Mouse (Mus musculus): ENCODE results near the gene Kank1.

Kank1 gene

DNA sequence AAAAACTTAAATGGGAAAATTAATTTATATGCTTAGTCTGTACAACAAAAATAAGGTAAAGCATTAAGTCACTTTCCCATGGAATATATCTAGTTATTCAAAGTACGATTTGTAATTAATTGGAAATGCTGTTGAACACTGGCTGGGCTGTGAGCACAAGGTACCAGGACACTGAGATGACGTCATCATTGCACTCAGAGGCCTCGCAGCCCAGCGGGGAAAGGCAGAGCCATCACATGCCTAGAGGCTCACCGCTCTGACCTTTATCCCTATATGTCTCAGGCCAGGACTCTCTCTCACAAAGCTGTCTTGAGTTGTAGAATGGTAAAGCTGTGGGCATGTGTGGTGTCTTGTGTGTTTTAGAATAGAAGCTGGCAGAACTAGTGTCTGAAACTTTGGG, 128.9 kb downstream of the Kank1 start:
- DNase-seq (ENCODE audit: low spot score in 2 of 2): no peak

GRCm38 (mm10) chr19:25366620-25367019, 129.8 kb downstream of the Kank1 start:
- no peak for DNase-seq (ENCODE audit: low spot score in 2 of 2)

DNA sequence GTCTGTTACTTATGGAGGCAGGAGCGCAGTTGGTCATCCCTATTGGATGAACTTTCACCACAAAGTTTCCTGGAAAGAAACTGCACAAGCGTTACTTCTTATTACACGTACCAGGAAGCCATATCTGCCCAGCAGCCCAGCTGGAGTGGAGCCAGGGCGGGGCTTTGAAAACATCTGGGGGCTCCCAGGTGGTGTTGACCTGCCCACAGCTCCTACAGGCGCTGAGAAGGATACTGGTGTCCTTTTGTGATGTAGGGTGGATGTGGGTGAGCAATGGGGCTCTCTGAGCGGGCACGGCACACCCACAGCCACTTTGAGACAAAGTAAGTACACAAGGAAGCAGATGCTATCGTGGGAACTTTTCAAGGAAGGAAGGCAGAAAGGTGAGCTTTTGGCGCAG, 133.7 kb downstream of the Kank1 start:
- no peak for DNase-seq (ENCODE audit: low spot score in 2 of 2)

GRCm38 (mm10) chr19:25372794-25373193, 136.0 kb downstream of the Kank1 start:
- DNase-seq (ENCODE audit: low spot score in 2 of 2): no peak

DNA sequence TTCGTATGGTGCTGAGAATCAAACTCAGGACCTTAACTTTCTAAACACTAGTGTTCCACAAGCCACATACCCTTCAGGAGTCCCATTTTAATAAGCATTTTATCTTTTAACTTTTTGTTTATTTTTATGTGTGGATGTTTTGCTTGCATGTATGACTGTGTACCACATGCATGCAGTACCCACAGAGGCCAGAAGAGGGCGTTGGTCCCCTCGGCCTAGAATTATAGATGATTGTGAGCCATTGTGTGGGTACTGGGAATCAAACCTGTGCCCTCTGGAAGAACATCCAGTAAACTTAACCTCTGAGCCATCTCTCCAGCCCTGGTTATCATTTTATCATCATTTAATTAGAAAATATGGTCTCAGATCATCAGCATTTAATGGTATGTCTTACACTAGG, 136.8 kb downstream of the Kank1 start:
- DNase-seq (ENCODE audit: low spot score in 2 of 2): no peak

- DNase-seq (ENCODE audit: low spot score in 2 of 2): no peak
These were observed 137.4 kb downstream of the Kank1 start for GRCm38 (mm10) chr19:25374191-25374590.

DNA sequence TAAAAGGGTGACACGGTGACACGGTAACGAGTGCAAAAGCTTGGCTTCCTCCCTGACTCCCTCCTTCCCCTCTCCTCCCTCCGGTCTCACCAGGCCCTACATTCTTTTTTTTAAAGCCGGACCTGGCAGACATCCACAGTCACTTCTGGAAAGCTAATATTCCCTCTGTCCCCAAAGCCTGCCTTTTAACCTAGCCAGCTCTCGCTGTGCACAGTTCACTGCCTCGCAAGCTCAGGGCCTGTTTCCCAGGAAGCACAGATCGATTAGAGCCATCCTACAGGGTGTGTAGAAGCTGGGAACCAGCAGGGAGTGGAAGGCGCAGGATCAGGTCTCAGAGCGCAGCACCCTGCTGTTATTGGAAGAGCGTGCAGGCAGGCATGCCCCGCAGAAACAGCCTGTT, 138.2 kb downstream of the Kank1 start:
- DNase-seq (ENCODE audit: low spot score in 2 of 2): peak in 1 of 2 experiments; percentile 6

GRCm38 (mm10) chr19:25376871-25377270, 140.1 kb downstream of the Kank1 start:
- no peak for DNase-seq (ENCODE audit: low spot score in 2 of 2)

DNA sequence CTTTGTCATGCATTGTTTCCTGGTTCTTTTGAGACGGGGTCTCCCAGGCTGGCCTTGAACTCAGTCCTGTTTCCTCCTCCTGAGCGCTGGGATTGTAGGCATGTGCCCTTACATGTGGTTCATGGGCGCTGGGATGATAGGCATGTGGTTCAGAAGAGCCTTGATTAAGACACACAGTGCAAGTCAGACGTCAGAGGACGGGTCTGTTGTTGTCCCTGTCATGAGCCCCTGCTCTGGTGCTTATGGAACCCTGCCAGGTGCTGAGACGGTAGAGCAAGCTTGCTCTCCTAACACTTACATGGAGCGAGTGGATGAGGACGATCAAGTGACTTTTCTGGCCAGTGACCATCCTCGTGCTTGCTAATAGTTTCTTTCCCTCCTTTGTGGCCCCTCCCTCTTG, 143.9 kb downstream of the Kank1 start:
- no peak for DNase-seq (ENCODE audit: low spot score in 2 of 2)

DNA sequence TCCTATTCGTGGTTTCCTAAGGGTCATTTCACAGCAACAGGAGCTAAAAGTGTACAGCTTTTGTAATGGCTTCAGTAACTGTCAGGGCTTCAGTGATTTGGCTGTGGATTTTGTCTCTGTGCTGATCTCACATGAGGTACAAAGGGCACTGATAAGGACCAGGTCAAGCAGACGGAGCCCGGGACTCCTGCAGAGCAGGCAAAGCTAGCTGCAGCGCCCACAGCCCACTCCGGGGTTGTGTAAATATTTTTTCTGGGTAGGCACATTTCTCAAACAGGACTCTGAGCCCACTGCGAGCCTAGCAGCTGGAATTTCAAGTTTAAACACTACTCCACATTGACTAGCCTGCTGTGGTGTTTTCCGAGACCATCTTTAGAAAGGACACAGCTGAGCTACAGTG, 145.2 kb downstream of the Kank1 start:
- no peak for DNase-seq (ENCODE audit: low spot score in 2 of 2)

GRCm38 (mm10) chr19:25382494-25382893, 145.7 kb downstream of the Kank1 start:
- no peak for DNase-seq (ENCODE audit: low spot score in 2 of 2)

- no peak for DNase-seq (ENCODE audit: low spot score in 2 of 2)
These were observed 146.8 kb downstream of the Kank1 start for GRCm38 (mm10) chr19:25383386-25384146.

- no peak for DNase-seq (ENCODE audit: low spot score in 2 of 2)
These were observed 149.2 kb downstream of the Kank1 start for GRCm38 (mm10) chr19:25385981-25386380.

- DNase-seq (ENCODE audit: low spot score in 2 of 2): no peak
These were observed 150.1 kb downstream of the Kank1 start for GRCm38 (mm10) chr19:25386679-25387470.

DNA sequence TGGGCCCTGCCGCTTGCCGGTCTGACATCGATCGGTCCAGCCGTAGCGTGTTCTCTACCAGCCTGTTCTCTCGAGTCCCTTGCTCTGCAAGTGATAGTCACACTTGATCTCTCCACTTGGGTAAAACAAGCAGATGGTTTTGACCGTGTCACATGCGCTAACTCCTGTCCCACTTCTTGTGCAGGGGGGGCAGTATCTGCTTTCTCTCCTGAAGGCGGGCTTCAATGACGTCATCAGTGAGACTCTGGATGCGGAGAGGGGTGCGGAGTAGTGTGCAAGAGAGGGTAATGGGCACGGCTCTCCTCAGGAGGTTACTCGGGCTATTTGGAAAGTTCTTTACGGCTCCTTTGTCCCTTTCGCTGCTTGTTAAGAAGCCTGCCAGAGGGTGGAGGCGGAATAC, 151.1 kb downstream of the Kank1 start:
- no peak for DNase-seq (ENCODE audit: low spot score in 2 of 2)

GRCm38 (mm10) chr19:25392135-25392534, 155.4 kb downstream of the Kank1 start:
- no peak for DNase-seq (ENCODE audit: low spot score in 2 of 2)

DNA sequence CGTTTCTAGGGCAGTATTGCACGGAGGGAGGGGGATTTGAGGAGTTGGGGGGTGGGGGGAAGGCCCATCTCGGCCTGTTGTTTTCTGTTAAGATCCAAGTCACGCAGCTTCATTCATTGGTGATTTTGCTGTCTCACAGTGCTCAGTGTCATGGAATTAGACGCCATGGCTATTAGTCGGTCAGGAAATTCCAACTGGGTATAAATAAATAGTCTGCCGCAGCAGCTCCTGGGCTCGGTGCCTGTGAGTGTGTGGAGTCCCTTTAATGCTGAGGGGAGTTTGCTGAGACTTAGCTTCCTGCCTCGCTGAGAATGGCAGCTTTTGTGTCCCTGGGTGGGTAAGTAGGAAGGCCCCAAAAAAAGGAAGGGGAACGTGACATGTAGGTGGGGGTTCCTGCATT, 158.3 kb downstream of the Kank1 start:
- no peak for DNase-seq (ENCODE audit: low spot score in 2 of 2)

DNA sequence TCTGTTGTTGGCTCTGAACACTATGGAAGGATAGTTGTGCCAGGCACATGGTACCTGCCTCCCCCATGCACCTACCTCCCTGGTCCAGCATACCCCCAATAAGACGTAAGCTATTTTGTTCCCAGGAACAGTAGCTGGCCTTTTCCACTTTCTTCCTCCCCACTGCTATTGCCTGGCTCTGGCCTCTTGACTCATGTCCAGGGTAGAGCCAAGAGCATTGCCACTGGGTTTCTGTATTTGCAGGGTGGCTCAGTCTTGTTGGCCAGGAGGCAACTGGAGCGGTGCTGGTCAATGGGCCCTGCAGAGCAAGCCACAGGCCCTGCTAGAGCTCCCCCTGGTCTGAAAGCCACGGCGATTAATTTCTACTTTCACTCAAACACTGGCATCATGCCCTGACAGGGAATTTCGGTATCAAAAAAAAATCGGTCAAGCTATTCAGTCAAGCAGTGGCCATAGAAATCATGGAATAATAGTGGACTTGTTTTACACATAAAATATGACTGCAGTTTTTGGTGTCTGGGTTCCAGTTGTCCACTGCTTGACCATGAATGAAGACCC, 160.0 kb downstream of the Kank1 start:
- DNase-seq (ENCODE audit: low spot score in 2 of 2): no peak

- DNase-seq (ENCODE audit: low spot score in 2 of 2): no peak
These were observed 162.9 kb downstream of the Kank1 start for GRCm38 (mm10) chr19:25399511-25400211.

GRCm38 (mm10) chr19:25400212-25400913, 163.6 kb downstream of the Kank1 start:
- DNase-seq (ENCODE audit: low spot score in 2 of 2): no peak

DNA sequence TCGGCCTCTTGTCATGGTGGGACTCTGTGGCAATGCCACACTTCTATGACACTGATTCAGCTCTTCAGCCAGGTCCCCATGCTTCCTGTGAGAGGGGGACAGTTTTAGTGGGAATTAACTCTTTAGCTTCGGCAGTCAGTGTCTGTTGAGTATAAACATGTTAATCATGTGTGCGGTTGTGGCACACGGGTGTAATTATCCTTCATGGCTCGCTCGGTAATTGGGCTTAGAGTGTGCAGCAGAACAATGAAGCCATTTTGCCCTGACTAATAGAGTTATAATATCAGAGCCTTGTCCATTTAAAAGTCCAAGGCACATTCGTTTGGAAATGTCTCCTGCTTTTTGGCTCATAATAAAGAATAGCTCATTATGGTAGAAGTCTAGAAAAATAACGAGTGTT, 164.7 kb downstream of the Kank1 start:
- no peak for DNase-seq (ENCODE audit: low spot score in 2 of 2)

DNA sequence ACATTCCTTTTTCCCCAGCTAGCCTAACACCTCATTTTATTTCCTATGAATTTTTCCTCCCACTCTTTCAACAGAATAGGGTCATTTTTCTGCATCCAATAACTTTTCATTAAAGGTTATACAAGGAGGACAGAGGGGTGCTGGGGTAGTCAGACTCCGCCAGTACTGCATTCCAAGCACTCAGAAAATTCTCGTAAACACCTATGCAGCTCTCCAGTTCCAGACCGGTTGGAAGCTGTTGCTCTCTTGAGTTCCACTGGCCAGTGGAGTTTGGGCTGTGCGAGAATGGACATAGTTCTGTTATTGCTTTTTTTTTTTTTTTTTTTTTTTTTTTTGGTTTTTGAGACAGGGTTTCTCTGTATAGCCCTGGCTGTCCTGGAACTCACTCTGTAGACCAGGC, 167.4 kb downstream of the Kank1 start:
- no peak for DNase-seq (ENCODE audit: low spot score in 2 of 2)
